Mouse (Mus musculus) granulocyte monocyte progenitor cell, adult 5-6 weeks (primary cell): ENCODE results near the gene Mfap1a. TPM values are rescaled to one million over a fixed set of nuclear protein-coding genes. Genes with fewer than 3 reads are reported as not detected.
A peak's percentile ranks its signal among the peaks of the same experiment; 100 is the strongest.
"Not testable (repeated sequence)": the region's sequence is repeated elsewhere in the genome, so short reads cannot be mapped to it uniquely, and the experiment has no call there.

Experiments used
- ATAC-seq: replicated peaks from 2 replicates; pipeline ENCODE4 v1.8.0; 2016; ENCODE audit warnings: mild to moderate bottlenecking, moderate TSS enrichment, inconsistent platforms; ENCODE audit not compliant: poor library complexity, severe bottlenecking
- total RNA-seq, 2 experiments: library from RNA; stranded (forward) in 1 of 2; stranded (reverse) in 1 of 2; fragments of 200-712, 200-1000 nt in 1 of 2; fragments of >200 nt in 1 of 2; fragmentation: Nextera tagmentation in 1 of 2; gene quantifications; 2 replicates each; pipeline ENCODE4 v1.2.3; 2014 to 2017

Mfap1a gene
- total RNA-seq, 2 experiments from 2014 or later = 24.5 to 36.3 TPM

DNA sequence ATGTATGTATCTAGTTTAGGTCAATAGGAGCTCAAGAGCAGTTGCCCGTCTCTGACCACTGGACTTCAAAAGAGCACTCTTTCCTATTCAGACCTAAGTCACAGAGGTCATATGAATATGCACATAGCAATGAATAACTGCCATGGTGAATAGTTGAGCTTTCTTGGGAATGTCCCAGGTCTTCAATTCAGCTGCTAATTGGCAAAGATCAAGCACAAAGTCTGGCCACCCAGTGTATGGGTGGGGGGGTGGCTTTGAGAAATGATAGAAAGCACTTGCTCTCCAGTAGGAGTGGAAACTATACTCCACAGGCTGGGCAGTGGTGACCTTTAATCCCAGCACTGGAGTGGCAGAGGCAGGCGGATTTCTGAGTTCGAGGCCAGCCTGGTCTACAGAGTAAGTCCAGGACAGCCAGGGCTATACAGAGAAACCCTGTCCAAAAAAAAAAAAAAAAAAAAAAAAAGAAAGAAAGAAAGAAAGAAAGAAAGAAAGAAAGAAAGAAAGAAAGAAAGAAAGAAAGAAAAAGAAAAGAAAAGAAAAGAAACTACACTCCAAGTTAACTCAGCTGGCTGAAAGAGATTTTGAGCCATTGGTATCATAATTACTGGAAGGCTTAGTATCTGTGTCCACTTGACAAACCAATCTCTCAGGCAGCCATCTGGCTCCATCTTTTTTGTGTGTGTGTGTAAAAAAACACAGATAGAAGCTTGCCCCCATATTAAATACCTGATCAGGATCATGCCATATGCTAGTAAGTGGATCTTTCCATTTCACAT is 28.8 kb downstream of the Mfap1a start:
- no peak for ATAC-seq

DNA sequence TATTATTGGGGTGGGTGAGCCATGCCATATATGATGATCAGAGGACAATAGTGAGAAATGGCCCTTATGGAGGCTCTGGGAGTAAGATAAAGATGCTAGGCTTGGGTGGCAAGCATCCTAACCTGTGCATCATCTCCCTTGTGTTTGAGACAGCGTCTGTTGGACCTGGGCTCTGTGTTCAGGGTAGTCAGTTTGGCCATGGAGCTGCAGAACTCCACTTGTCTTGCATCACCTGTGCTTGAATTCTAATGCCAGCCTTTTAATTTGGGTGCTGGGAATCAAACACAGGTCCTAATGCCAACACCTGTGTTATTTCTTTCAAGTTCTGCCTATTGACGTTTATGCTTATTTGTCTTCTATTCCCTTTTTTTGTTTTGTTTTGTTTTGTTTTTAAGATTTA is 31.2 kb downstream of the Mfap1a start:
- not testable (repeated sequence) for ATAC-seq

DNA sequence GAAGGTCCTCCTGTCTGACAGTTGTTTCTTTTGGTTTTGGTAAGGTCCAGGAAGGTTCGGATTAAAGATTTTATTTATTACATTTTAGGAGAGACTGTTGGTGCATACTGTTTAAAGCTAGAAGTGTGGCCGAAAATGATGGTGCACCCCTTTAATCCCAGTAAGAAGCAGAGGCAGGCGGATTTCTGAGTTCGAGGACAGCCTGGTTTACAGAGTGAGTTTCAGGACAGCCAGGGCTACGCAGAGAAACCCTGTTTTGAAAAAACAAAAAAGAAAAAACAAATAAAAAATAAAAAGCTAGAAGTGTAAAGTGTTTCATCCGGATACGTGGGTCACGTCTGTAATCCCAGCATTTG is 32.3 kb downstream of the Mfap1a start:
- ATAC-seq = peak; percentile 8; the same call in 1 of the 2 replicates

DNA sequence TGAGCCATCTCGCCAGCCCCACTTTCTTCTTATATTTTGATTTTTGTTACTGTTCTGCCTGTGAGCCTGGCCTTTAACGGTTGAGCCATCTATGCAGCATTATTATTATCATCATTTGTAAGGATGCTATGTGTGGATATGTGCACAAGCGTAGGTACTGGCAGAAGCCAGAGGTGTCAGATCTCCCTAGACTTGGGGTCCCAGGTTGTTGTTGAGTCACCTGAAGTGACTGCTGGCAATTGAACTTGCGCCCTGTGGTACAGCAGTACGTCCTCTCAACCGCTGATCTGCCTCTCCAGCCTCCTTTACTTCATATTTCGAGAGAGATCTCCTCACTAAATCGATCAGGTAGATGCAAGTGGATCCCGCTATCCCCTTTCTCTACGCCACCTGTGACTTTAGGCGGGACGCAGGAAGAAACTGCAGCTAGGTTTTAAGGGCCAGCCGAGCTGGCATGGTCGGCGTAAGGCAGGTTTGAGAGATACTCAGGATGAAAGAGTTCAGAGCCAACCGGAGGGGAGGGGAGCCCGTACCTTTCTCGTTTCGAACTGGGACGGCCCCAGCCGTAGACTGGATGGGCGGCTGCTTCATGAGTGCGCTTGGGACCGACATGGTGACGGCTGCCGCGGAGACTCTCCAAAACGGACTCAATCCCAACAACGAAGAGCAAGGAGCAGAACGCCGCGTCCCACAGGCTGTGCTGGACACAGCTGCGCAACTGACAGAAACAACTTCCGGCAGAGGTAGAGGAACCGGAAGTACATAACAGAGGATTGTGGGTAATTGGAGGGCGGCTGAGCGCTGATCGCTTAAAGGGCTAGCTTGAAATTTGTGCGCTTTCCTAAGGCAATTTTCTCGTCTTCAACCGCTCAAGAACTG is 32.9 kb downstream of the Mfap1a start, which contains the start of gene Mfap1b:
TSS of gene Mfap1b (minus strand) at position 767 of the 879 bp plus-strand sequence.
- ATAC-seq = peak; percentile 99

DNA sequence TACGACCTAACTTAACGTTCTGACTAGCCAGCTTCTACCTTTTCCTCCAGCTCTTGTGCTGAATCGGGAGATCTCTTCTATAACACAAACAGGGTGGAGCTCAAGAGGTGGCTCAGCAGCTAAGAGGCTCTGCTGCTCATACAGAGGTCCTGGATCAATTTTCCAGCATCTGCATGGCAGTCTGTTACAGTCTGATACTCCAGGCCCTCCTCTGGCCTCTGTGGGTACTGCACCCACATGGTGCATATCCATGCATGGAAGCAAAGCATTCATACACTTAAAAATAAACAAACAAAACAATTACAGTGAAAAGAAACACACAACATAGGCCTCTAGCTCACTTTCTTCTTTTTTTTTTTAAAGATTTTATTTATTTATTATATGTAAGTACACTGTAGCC is 33.7 kb downstream of the Mfap1a start:
- ATAC-seq = peak; percentile 45; the same call in 1 of the 2 replicates

DNA sequence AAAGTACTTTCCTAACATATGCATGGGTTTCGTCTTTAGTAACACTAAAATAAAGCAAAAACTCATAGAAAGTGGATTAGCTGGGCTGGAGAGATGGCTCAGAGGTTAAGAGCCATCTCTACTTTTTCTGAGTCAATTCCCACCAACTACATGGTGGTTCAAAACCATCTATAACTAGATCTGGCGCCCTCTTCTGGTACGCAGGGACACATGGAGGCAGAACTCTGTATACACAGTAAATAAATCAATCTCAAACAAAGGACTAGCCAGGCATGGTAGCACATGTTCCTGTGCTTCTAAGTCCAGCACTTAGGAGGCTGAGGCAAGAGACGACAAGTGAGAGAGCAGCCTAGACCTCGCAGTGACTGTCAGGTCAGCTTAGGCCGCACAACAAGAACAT is 37.5 kb downstream of the Mfap1a start:
- ATAC-seq = peak; percentile 38; the same call in 1 of the 2 replicates

DNA sequence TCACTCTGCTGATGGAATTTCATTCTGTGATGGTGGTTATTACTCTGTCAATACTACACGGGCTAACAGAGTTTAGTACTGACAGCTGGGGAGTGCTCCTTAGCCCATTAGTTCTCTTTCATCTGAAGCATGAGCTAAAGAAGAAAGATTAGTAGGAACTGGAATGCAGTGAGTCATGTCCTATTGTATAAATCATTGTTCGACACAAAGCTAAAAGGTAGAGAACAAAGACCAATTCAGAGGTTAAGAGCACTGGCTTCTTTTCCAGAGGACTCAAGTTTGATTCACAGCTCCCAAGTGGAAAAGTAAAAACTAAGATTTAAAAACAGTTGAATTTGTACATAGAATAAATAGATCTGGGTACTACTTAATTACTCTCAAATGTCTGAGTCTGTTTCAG is 46.4 kb downstream of the Mfap1a start:
- ATAC-seq = no peak

DNA sequence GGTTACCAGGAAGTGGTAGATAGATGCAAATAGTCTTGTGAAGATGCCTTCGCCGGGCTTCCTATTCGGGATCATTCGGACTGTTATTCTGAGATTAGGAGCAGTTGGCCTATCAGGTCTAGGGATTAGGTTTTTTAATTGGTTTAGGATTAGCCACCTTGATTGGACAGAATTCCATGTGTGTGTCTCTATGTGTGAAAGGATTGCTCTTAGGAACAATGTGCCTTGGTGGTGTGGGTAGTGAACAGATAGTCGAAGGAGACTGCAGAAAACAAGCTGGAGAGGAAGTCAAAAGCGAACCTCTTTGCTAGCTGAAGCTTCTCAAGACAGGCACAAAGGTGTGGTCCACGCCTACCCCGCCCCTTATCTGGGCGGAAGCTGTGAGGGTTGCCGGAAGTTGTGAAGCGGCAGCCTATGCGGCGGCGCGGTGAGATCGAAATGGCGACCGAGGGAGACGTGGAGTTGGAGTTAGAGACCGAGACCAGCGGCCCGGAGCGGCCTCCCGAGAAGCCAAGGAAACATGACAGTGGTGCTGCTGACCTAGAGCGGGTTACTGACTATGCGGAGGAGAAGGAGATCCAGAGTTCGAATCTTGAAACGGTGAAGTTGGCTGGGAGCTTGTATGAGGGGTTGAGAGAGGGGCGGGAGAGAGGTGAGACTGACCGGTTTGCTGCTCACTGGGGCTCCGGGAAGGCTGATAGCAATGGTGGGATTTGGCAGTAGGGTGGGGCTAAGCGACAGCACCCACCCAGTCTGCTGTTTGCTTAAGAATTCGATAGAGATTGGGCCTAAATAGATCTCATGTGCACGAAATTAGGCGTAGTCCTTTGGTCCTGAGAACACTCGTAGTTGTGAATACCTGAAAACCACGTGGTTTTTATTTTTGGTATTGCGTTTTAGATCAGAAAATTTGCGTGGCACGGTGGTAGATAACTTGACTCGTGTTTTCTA is 49.5 kb downstream of the Mfap1a start, which contains the start of gene Serinc4:
TSS of gene Serinc4 (minus strand) at position 90 of the 951 bp plus-strand sequence.
- peak; percentile 91 for ATAC-seq

DNA sequence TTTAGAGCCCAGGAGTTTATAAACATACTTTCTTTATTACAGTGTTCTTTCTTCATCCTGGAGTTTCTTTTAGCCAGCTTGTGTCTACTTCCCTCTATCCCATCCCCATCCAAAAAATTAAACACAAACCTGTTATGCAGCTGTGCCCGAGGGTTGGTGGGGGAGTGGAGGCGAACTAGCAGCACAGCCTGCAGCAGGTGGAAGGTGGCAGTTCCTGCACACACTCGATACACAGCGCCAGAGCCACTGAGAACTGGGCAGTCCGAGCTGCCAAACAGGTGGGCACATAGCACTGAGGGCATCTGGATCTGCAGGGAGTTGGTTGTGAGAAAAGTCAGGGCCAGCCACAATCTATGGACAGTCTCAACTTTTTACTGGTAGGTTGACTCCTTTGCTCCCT is 50.9 kb downstream of the Mfap1a start:
- ATAC-seq = no peak

DNA sequence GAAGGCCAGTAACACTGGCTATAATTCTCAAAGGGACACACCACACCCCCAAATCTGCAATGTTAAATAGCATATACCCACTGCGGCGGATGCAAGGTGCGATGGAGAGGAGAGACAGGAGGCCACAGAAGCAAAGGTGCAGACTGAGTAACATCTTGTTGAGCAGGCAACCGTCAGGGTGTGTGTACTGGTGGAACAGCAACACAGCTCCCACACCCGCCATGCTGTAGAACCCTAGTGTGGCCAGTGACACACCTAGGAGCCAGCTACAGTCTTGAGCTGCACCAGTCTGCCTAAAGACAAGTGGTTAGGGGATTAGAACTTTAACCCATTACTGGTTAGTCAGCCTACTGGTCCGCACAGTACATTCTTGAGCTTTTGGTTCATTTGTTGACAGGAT is 52.5 kb downstream of the Mfap1a start:
- no peak for ATAC-seq

DNA sequence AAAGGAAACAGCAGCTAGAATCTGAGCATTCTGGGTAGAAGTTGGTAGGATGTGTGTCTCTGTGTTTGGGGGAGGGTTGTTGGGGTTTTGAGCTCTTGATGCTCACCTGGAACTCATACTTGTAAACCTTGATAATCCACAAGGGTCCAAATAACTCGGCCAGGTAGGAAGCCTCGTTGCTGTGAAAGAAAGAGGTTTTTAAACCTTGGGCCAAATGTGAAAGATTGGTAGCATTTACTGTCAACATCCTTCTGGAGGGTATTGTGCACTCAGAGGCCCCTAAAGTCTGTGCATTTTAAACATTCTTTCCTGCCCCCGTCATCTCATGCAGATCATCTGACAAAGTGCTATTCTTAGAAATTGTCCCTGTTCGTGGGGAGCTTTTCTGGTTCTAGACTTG is 53.5 kb downstream of the Mfap1a start, which contains the start of gene Hypk:
TSS of gene Hypk (plus strand) at position 301 of the 400 bp plus-strand sequence.
- no peak for ATAC-seq

DNA sequence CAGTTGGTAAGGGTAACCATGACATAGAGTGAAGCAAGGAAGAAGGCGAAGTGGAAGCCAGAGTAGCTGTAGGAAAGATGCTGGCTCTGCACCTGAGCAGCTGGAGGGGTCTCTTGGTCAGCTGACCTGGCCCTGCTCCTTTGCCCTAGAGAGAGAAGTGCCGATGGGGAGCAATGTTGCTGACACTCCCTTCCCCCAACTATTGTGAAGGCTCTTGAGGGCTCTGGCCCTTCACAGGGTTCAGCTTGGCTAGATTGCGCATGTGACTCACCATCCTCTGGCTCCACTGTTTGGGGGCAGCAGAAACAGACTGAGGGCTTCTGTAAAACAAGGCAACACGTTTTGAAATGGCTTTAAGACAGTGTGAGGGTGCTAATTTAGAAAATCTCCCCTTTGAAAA is 54.1 kb downstream of the Mfap1a start:
- ATAC-seq = no peak

DNA sequence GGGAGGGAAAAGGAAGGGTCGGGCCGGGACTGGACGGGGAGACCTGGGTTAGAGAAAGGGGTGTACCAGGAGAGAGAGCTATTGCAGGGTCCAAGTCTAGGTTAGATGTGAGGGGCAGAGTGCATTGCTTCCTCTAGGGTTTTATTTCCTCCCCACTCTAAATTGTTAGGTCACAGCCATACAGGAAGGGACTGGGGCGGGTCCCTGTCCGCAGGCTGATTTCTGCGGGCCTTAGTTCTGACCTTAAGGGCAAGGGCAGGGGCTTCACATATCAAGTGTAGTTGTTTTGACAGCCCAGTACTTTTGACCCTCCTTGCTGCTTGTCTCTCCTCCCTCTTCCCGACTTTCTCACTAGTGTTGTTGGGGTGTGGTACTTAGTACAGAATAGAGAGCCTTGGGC is 56.4 kb downstream of the Mfap1a start:
- peak; percentile 28 for ATAC-seq

DNA sequence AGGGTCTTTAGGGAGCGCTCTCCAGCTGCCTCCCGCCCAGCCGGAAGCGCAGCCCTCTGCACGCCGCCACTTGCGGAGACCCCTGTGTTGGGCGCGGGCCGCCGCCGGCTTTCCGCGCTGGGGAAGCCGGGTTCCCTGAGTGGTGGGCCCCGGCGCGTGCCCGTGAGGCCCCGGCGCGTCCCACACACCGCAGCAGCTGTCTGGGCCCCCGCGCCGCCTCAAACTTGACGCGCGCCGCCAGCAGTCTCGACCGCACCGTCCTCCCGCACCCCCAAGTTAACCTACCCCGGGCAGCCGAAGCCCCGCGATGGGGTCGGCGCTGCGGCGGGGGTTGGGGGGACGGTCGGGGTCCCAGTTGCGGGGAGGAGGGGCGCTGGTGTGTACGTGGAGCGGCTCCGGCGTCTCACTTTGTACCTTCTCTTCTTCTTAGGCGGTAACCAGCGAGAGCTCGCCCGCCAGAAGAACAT is 56.9 kb downstream of the Mfap1a start:
- ATAC-seq = no peak

DNA sequence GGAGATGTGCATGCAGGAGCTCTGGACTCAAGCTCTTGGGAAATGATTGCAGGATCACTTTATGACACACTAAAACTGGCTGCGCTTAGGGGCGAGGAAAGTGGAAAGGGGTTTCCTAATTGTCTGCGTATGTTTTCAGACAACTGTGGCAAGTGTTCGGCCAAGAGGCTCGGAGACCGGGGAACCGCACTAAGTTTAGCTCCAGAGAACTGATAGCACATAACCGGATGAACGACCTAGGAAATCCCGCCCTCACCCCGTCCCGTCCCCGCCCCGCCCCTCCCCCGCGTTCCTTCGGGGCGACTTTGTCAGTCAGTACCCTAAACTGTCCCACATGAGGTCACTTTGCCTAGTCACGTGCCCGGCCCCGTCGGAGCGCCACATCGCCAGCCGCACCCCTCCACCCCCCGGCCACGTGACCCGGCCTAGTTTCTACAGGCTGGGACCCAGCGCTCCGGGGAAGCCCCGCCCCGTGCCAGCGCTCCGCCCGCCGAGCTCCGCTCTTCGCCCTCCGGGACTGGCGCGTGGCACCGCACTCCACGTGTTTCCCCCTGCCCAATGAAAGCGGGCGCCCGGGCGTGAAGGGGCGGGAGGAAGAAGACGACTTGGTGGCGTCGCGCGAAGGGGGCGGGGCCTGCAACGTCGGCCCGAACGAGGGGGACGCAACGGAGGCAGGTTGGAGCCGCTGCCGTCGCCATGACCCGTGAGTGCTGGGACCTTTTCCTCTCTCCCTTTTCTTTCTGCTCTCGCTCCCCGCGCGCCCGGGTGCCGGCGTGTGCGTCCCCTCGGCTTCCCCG is 57.5 kb downstream of the Mfap1a start, which contains the start of gene Serf2:
TSS of gene Serf2 (plus strand) at position 457 of the 797 bp plus-strand sequence.
- ATAC-seq = peak; percentile 81

DNA sequence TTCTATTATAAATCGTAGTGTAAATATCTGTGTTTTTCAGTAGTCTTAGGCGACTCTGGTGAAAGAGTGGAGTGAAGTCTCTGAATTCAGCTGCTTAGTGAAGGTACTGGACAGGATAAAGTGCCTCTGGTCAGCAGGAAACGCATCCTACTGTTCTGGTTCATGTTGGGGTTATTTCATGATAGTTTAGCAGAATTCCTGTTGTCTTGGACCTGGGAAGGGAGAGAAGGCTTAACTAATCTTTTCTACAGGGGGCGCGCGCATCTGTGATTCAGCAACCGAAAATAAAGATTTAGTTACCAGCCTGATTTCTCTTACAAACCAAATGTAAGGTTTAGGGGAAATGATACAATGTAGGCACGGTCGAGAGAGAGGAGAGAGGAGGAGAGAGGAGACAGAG is 58.3 kb downstream of the Mfap1a start:
- no peak for ATAC-seq

DNA sequence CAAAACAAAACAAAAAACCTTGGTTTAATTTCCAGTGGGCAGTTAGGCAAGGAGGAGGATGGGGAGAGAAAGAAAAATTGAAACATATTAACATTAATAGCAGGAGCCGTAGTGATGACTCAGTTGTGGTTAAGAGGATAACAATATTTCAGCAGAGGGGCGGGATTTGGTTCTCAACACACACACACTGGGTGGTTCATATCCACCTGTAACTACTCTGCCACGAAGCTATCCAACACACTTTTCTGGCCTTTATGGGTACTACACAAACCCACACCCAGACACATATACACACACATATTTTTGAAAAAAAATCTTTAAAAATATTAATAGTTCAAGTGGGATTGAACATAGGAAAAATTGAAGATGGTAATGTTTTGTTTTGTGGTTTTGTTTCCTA is 59.5 kb downstream of the Mfap1a start:
- ATAC-seq = no peak

DNA sequence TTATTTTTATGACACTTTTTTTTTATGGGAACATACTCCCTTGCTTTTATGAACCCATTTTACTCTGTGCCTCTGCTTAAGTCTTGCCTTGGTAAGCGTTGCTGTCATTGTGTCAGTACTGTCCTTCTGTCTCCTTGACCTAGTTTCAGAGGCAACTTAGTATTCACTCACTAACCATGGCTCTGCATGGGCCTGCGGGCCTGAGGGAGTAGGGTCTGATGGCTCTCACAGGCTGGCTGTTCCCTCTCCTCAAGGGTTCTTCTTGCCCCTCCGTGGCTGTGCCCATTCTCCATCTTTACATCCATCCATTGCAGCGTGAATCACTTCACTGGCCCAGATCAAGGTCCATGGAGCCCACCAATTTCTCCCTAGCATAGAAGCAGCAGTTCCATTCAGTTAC is 60.0 kb downstream of the Mfap1a start:
- ATAC-seq = no peak

DNA sequence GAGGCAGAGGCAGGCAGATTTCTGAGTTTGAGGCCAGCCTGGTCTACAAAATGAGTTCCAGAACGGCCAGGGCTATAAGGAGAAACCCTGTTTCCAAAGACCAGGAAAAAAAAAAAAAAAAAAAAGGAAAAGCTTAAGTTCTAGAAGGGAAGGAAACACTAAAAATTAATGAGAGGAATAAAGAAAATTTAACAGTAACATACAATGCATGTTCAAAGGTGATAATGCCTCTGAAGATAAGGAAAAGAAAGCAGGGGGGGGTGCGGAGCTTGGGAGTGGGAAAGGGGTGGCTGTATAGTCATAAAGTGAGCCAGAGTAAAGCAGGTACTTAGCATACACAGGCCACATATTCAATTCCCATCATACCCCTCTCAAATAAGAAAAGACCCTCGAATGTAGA is 61.3 kb downstream of the Mfap1a start:
- no peak for ATAC-seq
